12 mouse cellular contexts compared by ENCODE assay signal in genomic region chr4:107605964-107606602, GRCm38 (mm10).
DNase-seq lines count a peak whose midpoint lies in the region; ATAC-seq lines count a peak whose summit lies in the region.
"Had no signal": no experiment of that assay in that cellular context is flagged by ENCODE, and none has a peak within 500 bp of the region (broad histone marks: within the 10 kb centered on the region; RNA-seq: fewer than 3 reads in every experiment).

No protein-coding gene starts in this region.

- H3K4me3 ChIP-seq in heart, embryonic 10.5 days, result no peak overlapping the region
- H3K4me3 ChIP-seq in embryonic facial prominence, embryonic 13.5 days, result no peak overlapping the region
- peak overlapping the region; percentile 32 for H3K4me3 ChIP-seq in liver, embryonic 13.5 days (replicated peaks)

- H3K9ac ChIP-seq in embryonic facial prominence, embryonic 13.5 days, result 0 out of 2 replicates have a peak overlapping the region, but pooled peaks have one; percentile 23
- H3K9ac ChIP-seq in liver, embryonic 13.5 days, result peak overlapping the region; percentile 53

- peaks cover 53% of the 10 kb centered on the region for H3K27me3 ChIP-seq in heart, embryonic 10.5 days (ENCODE audit: insufficient read depth, poor library complexity, severe bottlenecking)
- peaks cover 2% of the 10 kb centered on the region; the same call in 1 of the 2 replicates for H3K27me3 ChIP-seq in embryonic facial prominence, embryonic 13.5 days
- peaks cover 5% of the 10 kb centered on the region; the same call in 1 of the 2 replicates for H3K27me3 ChIP-seq in liver, embryonic 13.5 days
- H3K27me3 ChIP-seq: Patski had no signal

- no peak for ATAC-seq in embryonic facial prominence, embryonic 13.5 days (ENCODE audit: insufficient number of reproducible peaks, insufficient read depth, low FRiP score, low TSS enrichment, low read depth)
- peak; percentile 97 for ATAC-seq in liver, embryonic 13.5 days (ENCODE audit: low read depth)
- ATAC-seq: inflammation-experienced regulatory T-cells, adult 6 months; Patski had no signal

- H3K9me3 ChIP-seq in heart, embryonic 10.5 days, result no peaks in the 10 kb centered on the region
- no peaks in the 10 kb centered on the region for H3K9me3 ChIP-seq in embryonic facial prominence, embryonic 13.5 days
- H3K9me3 ChIP-seq in liver, embryonic 13.5 days (replicated peaks), result no peaks in the 10 kb centered on the region

- 0 out of 2 replicates have a peak overlapping the region, but pooled peaks have one; percentile 5 for H3K27ac ChIP-seq in heart, embryonic 10.5 days
- peak overlapping the region; percentile 63 for H3K27ac ChIP-seq in embryonic facial prominence, embryonic 13.5 days
- peak overlapping the region; percentile 90 for H3K27ac ChIP-seq in liver, embryonic 13.5 days

- WGBS in heart, embryonic 10.5 days, result 44% methylated on average over 17 of the region's 17 CpGs
- 49% methylated on average over 17 of the region's 17 CpGs for WGBS in embryonic facial prominence, embryonic 13.5 days
- WGBS in liver, embryonic 13.5 days (ENCODE audit: insufficient replicate concordance), result 19% methylated on average over 17 of the region's 17 CpGs

- peaks cover 41% of the 10 kb centered on the region for H3K4me1 ChIP-seq in heart, embryonic 10.5 days
- peaks cover 76% of the 10 kb centered on the region for H3K4me1 ChIP-seq in embryonic facial prominence, embryonic 13.5 days
- H3K4me1 ChIP-seq in liver, embryonic 13.5 days (replicated peaks), result peaks cover 35% of the 10 kb centered on the region

- H3K4me2 ChIP-seq in embryonic facial prominence, embryonic 13.5 days, result no peak overlapping the region
- H3K4me2 ChIP-seq in liver, embryonic 13.5 days, result peak overlapping the region; percentile 60

- peak; percentile 90 for DNase-seq in heart, embryonic 10.5 days (ENCODE audit: low spot score)
- no peak for DNase-seq in heart, adult 8-10 months (ENCODE audit: low spot score)
- peak; percentile 80 for DNase-seq in 416B (ENCODE audit: low read depth)
- peak; percentile 70 for DNase-seq in liver, embryonic 13.5 days
- DNase-seq in right cerebral cortex, postnatal 36 days (ENCODE audit: low spot score in 2 of 2), result no peak
- no peak for DNase-seq in layer of hippocampus, adult 11-12 months (ENCODE audit: low spot score)
- no peak for DNase-seq in right cerebral cortex, postnatal 10 days (ENCODE audit: low spot score in 2 of 2)
- DNase-seq: adrenal gland, adult 8-10 months; cerebellum, adult 8-10 months had no signal

- H3K36me3 ChIP-seq in heart, embryonic 10.5 days, result no peaks in the 10 kb centered on the region
- no peaks in the 10 kb centered on the region for H3K36me3 ChIP-seq in embryonic facial prominence, embryonic 13.5 days
- no peaks in the 10 kb centered on the region for H3K36me3 ChIP-seq in liver, embryonic 13.5 days

Comparison
In these comparisons a context has a peak if more than half of its experiments do, and no peak if none do; other contexts are left out.
1. DNase-seq: peak in heart, embryonic 10.5 days (single experiment), 416B (single experiment) and liver, embryonic 13.5 days (single experiment); none in heart, adult 8-10 months (single experiment), right cerebral cortex, postnatal 36 days (0 of 2), layer of hippocampus, adult 11-12 months (single experiment) and right cerebral cortex, postnatal 10 days (0 of 2).
2. H3K27ac ChIP-seq: peak in every context shown above with its lines; median percentile 90 in liver, embryonic 13.5 days; 63 in embryonic facial prominence, embryonic 13.5 days; 5 in heart, embryonic 10.5 days.